ENCODE assay signal across 8 mouse cellular contexts in genomic region chr12:75596154-75597002, GRCm38 (mm10). TPM values are rescaled to one million over a fixed set of nuclear protein-coding genes. Genes with fewer than 3 reads are reported as not detected.
DNase-seq lines count a peak whose midpoint lies in the region; ATAC-seq and TF ChIP-seq lines count a peak whose summit lies in the region.

Gene Ppp2r5e (minus strand): TSS chr12:75596245.

- H3K4me1 ChIP-seq in embryonic facial prominence, embryonic 14.5 days (ENCODE audit: control insufficient read depth, insufficient read depth, low read length) = peaks cover 12% of the 10 kb centered on the region
- peaks cover 1% of the 10 kb centered on the region; the same call in 1 of the 2 replicates for H3K4me1 ChIP-seq in heart, adult 2 months (ENCODE audit: control insufficient read depth, insufficient read depth, low read length)
- peaks cover 12% of the 10 kb centered on the region for H3K4me1 ChIP-seq in limb, embryonic 13.5 days
- peaks cover 16% of the 10 kb centered on the region for H3K4me1 ChIP-seq in midbrain, embryonic 16.5 days (ENCODE audit: control insufficient read depth, insufficient read depth, low read length)

- DNase-seq in 3T3-L1 (ENCODE audit: low read depth, low spot score) = peak; percentile 97
- peak; percentile 98 to 99 for DNase-seq in adrenal gland, postnatal 4 days (ENCODE audit: low spot score in 2 of 2)
- DNase-seq in embryonic facial prominence, embryonic 14.5 days (ENCODE audit: low spot score) = peak; percentile 99
- peak; percentile 98 to 99 for DNase-seq in heart, adult 2 months
- peak; percentile 98 to 99 for DNase-seq in kidney, adult 8-10 months
- DNase-seq in spleen, postnatal 10 days (ENCODE audit: low spot score in 2 of 2) = peak; percentile 96 to 100

- peak within 1 kb of the TSS; percentile 97 for H3K27ac ChIP-seq in embryonic facial prominence, embryonic 14.5 days (replicated peaks; ENCODE audit: low read depth, low read length)
- peak within 1 kb of the TSS; percentile 91 for H3K27ac ChIP-seq in heart, adult 2 months
- H3K27ac ChIP-seq in limb, embryonic 13.5 days = peak within 1 kb of the TSS; percentile 90
- peak within 1 kb of the TSS; percentile 98 for H3K27ac ChIP-seq in midbrain, embryonic 16.5 days (ENCODE audit: low read length)

- TF ChIP-seq POLR2A in heart, adult 2 months (IDR thresholded peaks at IDR 0.05; ENCODE audit: insufficient read depth, low read depth, low read length) = peak; percentile 70

- peak within 1 kb of the TSS; percentile 97 for H3K9ac ChIP-seq in embryonic facial prominence, embryonic 14.5 days (ENCODE audit: low read depth, low read length)
- H3K9ac ChIP-seq in heart, adult 2 months (ENCODE audit: low read depth, low read length) = peak within 1 kb of the TSS; percentile 97
- peak within 1 kb of the TSS; percentile 99 for H3K9ac ChIP-seq in limb, embryonic 13.5 days
- H3K9ac ChIP-seq in midbrain, embryonic 16.5 days (ENCODE audit: low read depth, low read length) = peak within 1 kb of the TSS; percentile 99

- ATAC-seq in embryonic facial prominence, embryonic 14.5 days (ENCODE audit: low read depth) = peak; percentile 99
- ATAC-seq in limb, embryonic 13.5 days (ENCODE audit: low FRiP score, low read depth) = peak; percentile 100
- peak; percentile 98 for ATAC-seq in midbrain, embryonic 16.5 days

- peak; percentile 24 for TF ChIP-seq CTCF in heart, adult 2 months (IDR thresholded peaks at IDR 0.05)

- H3K36me3 ChIP-seq in embryonic facial prominence, embryonic 14.5 days (ENCODE audit: control insufficient read depth, insufficient read depth, low read length) = peaks cover 16% of the 10 kb centered on the region; the same call in 1 of the 2 replicates
- peaks cover 9% of the 10 kb centered on the region for H3K36me3 ChIP-seq in heart, adult 2 months (ENCODE audit: control insufficient read depth, insufficient read depth, low read length)
- peaks cover 13% of the 10 kb centered on the region for H3K36me3 ChIP-seq in limb, embryonic 13.5 days
- no peaks in the 10 kb centered on the region; the same call in 1 of the 2 replicates for H3K36me3 ChIP-seq in midbrain, embryonic 16.5 days (ENCODE audit: control insufficient read depth, insufficient read depth, low read length)

- peaks cover 6% of the 10 kb centered on the region; the same call in 1 of the 2 replicates for H3K79me2 ChIP-seq in heart, adult 2 months (replicated peaks; ENCODE audit: control insufficient read depth, insufficient read depth, low read length)

- H3K4me3 ChIP-seq in embryonic facial prominence, embryonic 14.5 days (ENCODE audit: low read depth, low read length) = peak within 1 kb of the TSS; percentile 100
- peak within 1 kb of the TSS; percentile 94 for H3K4me3 ChIP-seq in heart, adult 2 months
- H3K4me3 ChIP-seq in limb, embryonic 13.5 days = peak within 1 kb of the TSS; percentile 100
- H3K4me3 ChIP-seq in midbrain, embryonic 16.5 days (ENCODE audit: low read depth, low read length) = peak within 1 kb of the TSS; percentile 100

- H3K4me2 ChIP-seq in embryonic facial prominence, embryonic 14.5 days (ENCODE audit: low read depth, low read length) = peak within 1 kb of the TSS; percentile 65
- H3K4me2 ChIP-seq in limb, embryonic 13.5 days (replicated peaks) = peak within 1 kb of the TSS; percentile 89
- H3K4me2 ChIP-seq in midbrain, embryonic 16.5 days (ENCODE audit: low read length) = peak within 1 kb of the TSS; percentile 89

- intact Hi-C loops in heart, adult 2 months (cut with DNase I) = loop anchor here (1.0 to 10.0 kb wide), 6 partner anchors 69 to 292 kb away; partner anchors contain the start of genes Rhoj, Sgpp1 and Wdr89

- H3K9me3 ChIP-seq in embryonic facial prominence, embryonic 14.5 days (ENCODE audit: control insufficient read depth, low read length) = no peaks in the 10 kb centered on the region
- H3K9me3 ChIP-seq in limb, embryonic 13.5 days = no peaks in the 10 kb centered on the region
- H3K9me3 ChIP-seq in midbrain, embryonic 16.5 days (replicated peaks; ENCODE audit: control insufficient read depth, low read length, poor library complexity, severe bottlenecking) = no peaks in the 10 kb centered on the region

- H3K27me3 ChIP-seq in embryonic facial prominence, embryonic 14.5 days (replicated peaks; ENCODE audit: control insufficient read depth, insufficient read depth, low read length) = no peaks in the 10 kb centered on the region
- no peaks in the 10 kb centered on the region for H3K27me3 ChIP-seq in heart, adult 2 months (ENCODE audit: control insufficient read depth, insufficient read depth, low read length)
- no peaks in the 10 kb centered on the region for H3K27me3 ChIP-seq in limb, embryonic 13.5 days
- no peaks in the 10 kb centered on the region for H3K27me3 ChIP-seq in midbrain, embryonic 16.5 days (ENCODE audit: control insufficient read depth, insufficient read depth, low read depth, low read length)

- WGBS in embryonic facial prominence, embryonic 14.5 days = under 1% methylated on average over 40 of the region's 72 CpGs
- whole genome bisulfite sequencing in heart, adult 2 months = under 1% methylated on average over 72 of the region's 72 CpGs
- WGBS in limb, embryonic 13.5 days = under 1% methylated on average over 60 of the region's 72 CpGs
- WGBS in midbrain, embryonic 16.5 days = under 1% methylated on average over 71 of the region's 72 CpGs

- TF ChIP-seq EP300 in heart, adult 2 months (IDR thresholded peaks at IDR 0.05; ENCODE audit: insufficient read depth, low read depth, low read length) = no peak

RNA-seq across cellular contexts. Expression of gene Ppp2r5e, which starts in this region (rescaled TPM):
- total RNA-seq in adrenal gland, postnatal 4 days (2021) = 10 to 100 TPM; 47.1 to 53.2 TPM
- polyA plus RNA-seq in embryonic facial prominence, embryonic 14.5 days (2014; fragmentation: Nextera tagmentation; extraction: Ambion mirVana) = 14.8 and 15.3 TPM in 2 replicates
- 10 to 100 TPM; 32.6 to 32.9 TPM for total RNA-seq in heart, adult 2 months (2021)
- polyA plus RNA-seq in heart, adult 2 months (2012; rRNA removed) = 9.1 and 14.6 TPM in 2 replicates
- polyA plus RNA-seq in limb, embryonic 13.5 days (2015; fragmentation: Nextera tagmentation; extraction: Ambion mirVana) = 13.7 and 14.3 TPM in 2 replicates
- polyA plus RNA-seq in midbrain, embryonic 16.5 days (2015; fragmentation: Nextera tagmentation; extraction: Ambion mirVana) = 18.1 and 18.9 TPM in 2 replicates

Comparison
In these comparisons a context has a peak if more than half of its experiments do, and no peak if none do; other contexts are left out.
1. Peak in every context shown above with its lines: DNase-seq, ATAC-seq, H3K4me3 ChIP-seq and H3K27ac ChIP-seq.